Mouse (Mus musculus) bone marrow macrophage, adult 2 months (primary cell): ENCODE measurements around the gene Diaph3. TPM values are rescaled to one million over a fixed set of nuclear protein-coding genes. Genes with fewer than 3 reads are reported as not detected.
"Not testable (repeated sequence)": the region's sequence is repeated elsewhere in the genome, so short reads cannot be mapped to it uniquely, and the experiment has no call there.

Source experiments
- H3K27ac ChIP-seq: 2 replicates; pipeline ENCODE4 v1.5.1; 2012; ENCODE audit warnings: low read depth, low read length; ENCODE audit not compliant: insufficient read depth
- H3K4me1 ChIP-seq: 2 replicates; pipeline ENCODE4 v1.6.1; 2012; ENCODE audit warnings: low read length; ENCODE audit not compliant: control insufficient read depth, insufficient read depth
- H3K4me3 ChIP-seq: 2 replicates; pipeline ENCODE4 v1.5.1; 2012; ENCODE audit warnings: mild to moderate bottlenecking, low read length, moderate library complexity; ENCODE audit not compliant: insufficient read depth
- CTCF ChIP-seq: IDR thresholded peaks from 2 replicates; pipeline ENCODE4 v1.5.1; 2012; ENCODE audit warnings: low read depth, mild to moderate bottlenecking, low read length, moderate library complexity
- POLR2A ChIP-seq: IDR thresholded peaks from 2 replicates; pipeline ENCODE4 v1.6.1; 2012; ENCODE audit warnings: mild to moderate bottlenecking, low read depth, low read length, borderline replicate concordance
- polyA plus RNA-seq: library from polyadenylated mRNA; stranded (reverse); fragments of >200 nt; gene quantifications from 2 replicates; pipeline ENCODE4 v1.2.4, GENCODE M21; 2012; ENCODE audit not compliant: missing spikeins, insufficient read depth, insufficient read length

The Diaph3 gene
- polyA plus RNA-seq, 1 experiment: 14.4 TPM

DNA sequence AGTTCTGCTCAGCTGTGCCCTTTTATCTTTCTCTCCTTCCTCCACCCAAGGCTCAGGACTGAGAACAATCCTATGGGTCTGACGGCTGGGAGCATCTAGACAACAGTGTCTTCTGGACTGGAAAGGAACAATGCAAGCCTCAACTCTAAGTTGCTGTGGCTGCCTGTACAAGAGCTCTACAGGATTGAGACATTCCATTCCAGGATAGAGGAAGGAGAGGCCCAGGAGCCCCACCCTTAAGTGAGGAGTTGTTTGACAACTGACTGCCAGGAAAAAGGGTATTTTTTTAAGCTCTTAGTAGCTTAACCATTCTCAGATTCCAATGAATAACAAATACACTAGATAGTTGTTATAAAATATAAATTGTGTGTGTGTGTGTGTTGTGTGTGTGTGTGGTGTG lies 53.0 kb downstream of the Diaph3 start:
- Histone ChIP-seq H3K4me3 (no peak overlapping the region), H3K27ac (no peak overlapping the region), H3K4me1 (no peaks in the 10 kb centered on the region)
- TF ChIP-seq POLR2A (no peak), CTCF (no peak)

DNA sequence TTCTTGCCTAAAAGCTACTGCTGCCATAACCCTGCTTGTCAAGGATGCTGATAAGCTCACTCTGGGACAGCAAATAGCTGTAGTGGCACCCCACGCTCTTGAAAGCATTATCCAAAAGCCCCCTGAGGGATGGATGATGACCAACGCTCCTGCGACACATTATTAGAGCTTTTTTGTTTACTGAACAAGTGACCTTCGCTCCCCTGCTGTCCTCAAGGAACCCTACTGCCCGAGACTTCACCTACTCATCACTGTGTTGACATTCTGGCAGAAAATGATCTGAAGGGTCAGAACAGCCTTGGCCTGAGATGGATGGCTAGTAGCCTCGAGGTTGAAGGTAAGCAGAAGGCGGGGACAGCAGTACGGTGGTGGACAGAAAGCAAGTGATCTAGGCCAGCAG lies 56.1 kb downstream of the Diaph3 start:
- not testable (repeated sequence) for H3K27ac ChIP-seq, H3K4me3 ChIP-seq, H3K4me1 ChIP-seq

DNA sequence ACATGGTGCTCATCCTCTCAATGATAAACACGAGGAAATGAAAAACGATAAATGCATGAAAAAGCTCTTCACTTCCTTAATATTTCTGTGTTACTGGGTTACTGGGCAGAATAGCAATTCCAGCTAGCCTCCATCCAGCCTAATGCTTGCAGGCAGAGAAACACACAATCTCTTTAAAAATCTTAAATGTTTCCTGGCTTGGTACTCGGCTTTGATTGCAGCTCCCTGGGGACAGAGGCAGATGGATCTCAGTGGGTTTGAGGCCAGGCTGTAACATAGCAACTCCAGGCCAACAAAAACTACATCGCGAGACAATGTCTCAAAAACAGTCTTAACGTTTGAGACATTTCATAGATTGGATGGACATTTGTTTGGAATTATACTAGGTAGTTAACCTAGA lies 57.1 kb downstream of the Diaph3 start:
- peaks cover 2% of the 10 kb centered on the region; the same call in 1 of the 2 replicates for H3K4me1 ChIP-seq
- TF ChIP-seq CTCF: no peak
- no peak for TF ChIP-seq POLR2A
- no peak overlapping the region for H3K4me3 ChIP-seq
- no peak overlapping the region for H3K27ac ChIP-seq

DNA sequence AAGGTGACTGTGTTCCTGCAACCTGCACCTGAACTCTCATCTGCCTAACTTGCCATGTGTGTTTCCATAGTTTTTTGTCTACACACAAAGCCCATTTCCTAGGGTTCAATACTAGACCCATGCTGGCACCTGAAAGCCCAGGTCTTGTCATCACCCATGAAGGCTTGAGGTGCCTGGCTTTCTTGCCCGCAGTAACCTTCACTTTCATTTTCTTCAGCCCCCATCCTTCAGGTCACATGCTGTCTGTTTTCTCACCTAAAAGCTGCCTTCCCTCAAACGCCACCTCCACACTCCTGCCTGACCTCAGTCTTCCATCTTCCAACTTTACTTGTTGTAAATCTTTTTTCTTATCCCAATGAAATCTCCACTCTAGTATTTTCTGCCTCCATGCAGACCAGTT lies 61.3 kb downstream of the Diaph3 start:
- Histone ChIP-seq H3K4me1 (peaks cover 11% of the 10 kb centered on the region), H3K27ac (no peak overlapping the region), H3K4me3 (no peak overlapping the region)
- TF ChIP-seq POLR2A (no peak), CTCF (no peak)

DNA sequence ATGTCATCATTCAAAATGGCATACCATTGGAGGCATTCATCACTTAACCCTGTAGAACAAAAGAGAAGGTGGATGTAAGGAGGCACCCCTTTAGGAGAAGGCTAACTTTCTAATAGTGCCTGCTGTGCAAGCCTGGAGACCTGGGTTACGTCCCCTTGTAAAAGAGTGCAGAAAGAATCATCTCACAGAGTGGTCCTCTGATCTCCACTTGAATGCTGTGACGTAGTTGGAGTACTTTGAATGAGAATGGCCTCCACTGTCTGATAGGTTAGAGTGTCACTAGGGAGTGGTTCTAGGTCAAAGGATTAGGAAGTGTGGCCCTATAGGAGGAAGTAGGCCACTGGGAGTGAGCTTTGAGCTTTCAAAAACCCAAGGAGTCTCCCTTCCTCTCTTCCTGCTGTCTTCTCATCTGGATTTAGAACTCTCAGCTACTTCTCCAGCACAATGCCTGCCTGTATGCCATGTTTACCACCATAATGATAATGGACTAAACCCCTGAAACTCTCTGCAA lies 66.0 kb downstream of the Diaph3 start:
- Histone ChIP-seq H3K4me3 (no peak overlapping the region), H3K4me1 (peaks cover 11% of the 10 kb centered on the region), H3K27ac (no peak overlapping the region)
- TF ChIP-seq POLR2A: no peak
- TF ChIP-seq CTCF: no peak

DNA sequence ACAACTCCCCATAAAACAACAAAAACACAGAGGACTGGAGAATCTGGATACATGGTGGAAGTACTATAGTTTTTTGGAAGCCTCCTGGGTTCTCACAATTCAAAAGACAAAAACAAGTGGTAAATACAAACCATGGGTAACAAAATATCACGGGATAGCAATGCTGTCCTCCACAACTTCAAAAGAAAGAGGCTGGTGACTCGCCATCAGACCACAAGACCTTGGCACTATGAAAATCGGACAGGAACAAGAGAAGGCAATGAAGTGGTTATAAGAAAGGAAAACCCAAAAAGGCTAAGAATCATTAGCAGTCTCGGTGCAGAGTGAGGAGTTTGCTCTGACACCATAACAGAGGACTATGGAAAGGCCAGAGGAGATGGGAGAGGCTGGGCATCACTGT lies 76.8 kb downstream of the Diaph3 start:
- no peak overlapping the region for H3K4me3 ChIP-seq
- TF ChIP-seq POLR2A (no peak), CTCF (no peak)
- H3K27ac ChIP-seq: no peak overlapping the region
- H3K4me1 ChIP-seq: no peaks in the 10 kb centered on the region

DNA sequence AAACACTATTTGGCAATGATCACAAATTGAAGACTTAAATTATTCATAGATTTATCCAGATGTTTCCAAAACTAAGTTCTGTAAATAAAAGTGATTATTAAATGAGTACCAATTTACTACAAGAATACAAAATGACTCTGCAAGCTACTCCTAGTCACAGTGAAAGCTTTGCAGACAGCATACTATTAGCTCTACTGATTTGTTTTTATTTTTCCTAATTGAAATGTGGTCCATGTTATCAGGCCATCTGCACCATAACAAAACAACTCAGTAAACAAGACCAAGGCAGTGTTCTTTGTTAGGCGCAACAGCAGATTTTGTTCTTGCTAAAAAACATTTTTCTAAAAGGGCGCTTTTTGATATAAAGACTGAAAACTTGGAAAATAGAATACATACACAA lies 84.9 kb downstream of the Diaph3 start:
- Histone ChIP-seq H3K4me3 (no peak overlapping the region), H3K27ac (no peak overlapping the region), H3K4me1 (no peaks in the 10 kb centered on the region)
- no peak for TF ChIP-seq POLR2A
- TF ChIP-seq CTCF: no peak

DNA sequence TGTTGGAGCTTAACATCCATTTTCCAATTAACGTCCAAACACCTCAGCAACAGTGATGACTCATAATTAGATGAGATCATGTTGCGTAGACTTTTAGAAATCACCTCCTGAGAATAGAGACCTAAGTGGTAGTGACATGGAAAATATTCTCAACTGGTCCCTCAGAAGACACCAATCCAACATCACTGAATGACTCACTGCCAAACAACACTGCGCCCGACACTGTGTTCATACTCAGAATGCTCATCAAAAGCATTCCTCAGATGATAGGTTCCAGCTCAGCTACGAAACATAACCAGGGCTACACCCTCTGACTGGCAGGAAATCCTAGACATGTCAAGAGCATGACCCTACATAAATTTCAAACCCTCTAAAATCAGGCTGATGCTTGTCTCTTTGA lies 89.8 kb downstream of the Diaph3 start:
- TF ChIP-seq POLR2A (no peak), CTCF (no peak)
- Histone ChIP-seq H3K4me1 (no peaks in the 10 kb centered on the region), H3K4me3 (no peak overlapping the region), H3K27ac (no peak overlapping the region)

DNA sequence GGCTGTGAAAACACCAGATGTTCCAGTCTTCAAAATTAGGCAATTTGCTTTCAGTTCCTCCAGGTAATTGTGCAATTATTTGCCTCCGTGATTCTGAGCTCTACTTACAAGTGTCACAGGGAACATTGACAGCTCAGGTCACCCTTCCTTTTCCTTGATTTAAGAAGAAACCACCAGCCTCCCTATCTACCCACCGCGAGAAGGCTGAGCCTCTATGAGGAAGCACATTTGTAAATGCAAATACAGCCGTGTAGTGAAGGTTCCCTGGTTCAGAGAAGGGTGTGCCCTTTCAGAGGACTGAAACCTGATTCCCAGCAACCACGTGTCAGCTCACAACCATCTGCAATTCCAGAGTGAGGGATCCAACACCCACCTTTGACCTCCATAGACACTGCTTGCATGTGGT lies 96.6 kb downstream of the Diaph3 start:
- 0 out of 2 replicates have a peak overlapping the region, but pooled peaks have one; percentile 31 for H3K27ac ChIP-seq
- no peak overlapping the region for H3K4me3 ChIP-seq
- peaks cover 8% of the 10 kb centered on the region for H3K4me1 ChIP-seq
- TF ChIP-seq POLR2A: no peak
- TF ChIP-seq CTCF: no peak

DNA sequence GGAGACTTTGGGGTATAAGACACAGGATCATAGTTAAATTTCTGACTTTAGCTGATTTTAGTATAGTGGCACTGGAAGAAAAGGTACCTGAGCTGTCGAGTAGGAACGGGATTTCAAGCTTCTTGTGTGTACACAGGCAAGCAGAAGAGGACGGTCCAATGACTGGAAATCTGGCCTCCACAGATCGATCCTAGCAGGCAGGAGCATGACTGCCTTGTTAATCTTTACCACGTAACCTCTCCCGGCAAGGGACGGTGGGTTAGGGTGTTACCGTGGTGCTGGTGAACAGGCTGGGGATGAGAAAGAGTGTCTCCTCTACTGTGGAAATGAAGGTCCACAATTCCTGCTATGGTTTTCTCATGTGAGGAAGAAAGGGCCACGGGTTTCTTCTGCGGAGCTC lies 120.8 kb downstream of the Diaph3 start:
- no peak for TF ChIP-seq CTCF
- no peak for TF ChIP-seq POLR2A

DNA sequence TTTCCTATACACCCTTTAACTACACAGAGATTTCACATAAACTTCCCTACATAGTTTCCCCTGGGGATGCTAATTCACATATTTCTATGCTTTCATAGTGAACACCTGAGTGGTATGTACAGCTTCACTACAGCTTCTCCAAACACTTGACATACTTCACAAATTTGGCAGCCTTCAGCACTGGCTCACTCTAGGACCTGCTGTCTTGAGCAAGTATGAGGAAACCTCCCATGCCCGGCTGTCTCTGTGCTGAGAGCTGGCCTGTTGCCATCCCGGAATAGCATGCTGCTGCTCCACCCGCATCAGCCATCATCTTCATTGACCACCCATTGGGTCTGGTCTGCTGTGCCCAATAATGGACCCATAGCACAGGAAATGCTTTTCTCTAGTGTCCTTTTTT lies 121.3 kb downstream of the Diaph3 start:
- Histone ChIP-seq H3K4me1 (peaks cover 11% of the 10 kb centered on the region), H3K4me3 (no peak overlapping the region), H3K27ac (no peak overlapping the region)
- no peak for TF ChIP-seq CTCF
- no peak for TF ChIP-seq POLR2A

More for the DNA sequence above, 120.8 kb downstream of the Diaph3 start:
- Histone ChIP-seq H3K4me3 (no peak overlapping the region), H3K27ac (no peak overlapping the region), H3K4me1 (peaks cover 11% of the 10 kb centered on the region)
